Mouse (Mus musculus) kidney, embryonic 15.5 days (tissue): ENCODE results near the gene G430095P16Rik. TPM values are rescaled to one million over a fixed set of nuclear protein-coding genes. Genes with fewer than 3 reads are reported as not detected.

Experiments used
- ATAC-seq: fragments of 200-750 bp; cut with Nextera tagmentation; replicated peaks from 2 replicates; pipeline ENCODE4 v1.8.0; 2017; ENCODE audit warnings: moderate TSS enrichment; ENCODE audit not compliant: low FRiP score
- H3K27ac ChIP-seq: fragments of 300-500 bp; sonication (generic); 2 replicates; pipeline ENCODE4 v1.5.1; 2015; ENCODE audit warnings: mild to moderate bottlenecking, inconsistent platforms
- H3K27me3 ChIP-seq: fragments of 300-500 bp; sonication (generic); 2 replicates; pipeline ENCODE4 v1.6.1; 2015; ENCODE audit warnings: inconsistent platforms
- H3K36me3 ChIP-seq: fragments of 300-500 bp; sonication (generic); 2 replicates; pipeline ENCODE4 v1.6.1; 2015; ENCODE audit warnings: inconsistent platforms
- H3K4me1 ChIP-seq: fragments of 300-500 bp; sonication (generic); 2 replicates; pipeline ENCODE4 v1.6.1; 2015; ENCODE audit warnings: inconsistent platforms
- H3K4me2 ChIP-seq: fragments of 300-500 bp; sonication (generic); 2 replicates; pipeline ENCODE4 v1.6.1; 2015; ENCODE audit warnings: moderate library complexity, mild to moderate bottlenecking, inconsistent platforms
- H3K4me3 ChIP-seq: fragments of 300-500 bp; sonication (generic); replicated peaks from 2 replicates; pipeline ENCODE4 v1.5.1; 2015; ENCODE audit warnings: mild to moderate bottlenecking, inconsistent platforms
- H3K9ac ChIP-seq: fragments of 300-500 bp; sonication (generic); 2 replicates; pipeline ENCODE4 v1.6.1; 2015; ENCODE audit warnings: mild to moderate bottlenecking, inconsistent platforms
- H3K9me3 ChIP-seq: fragments of 300-500 bp; sonication (generic); replicated peaks from 2 replicates; pipeline ENCODE4 v1.6.1; 2016; ENCODE audit warnings: inconsistent platforms
- WGBS: fragments of 180-500 bp; shearing (Covaris S2); methylation state at CpG from one replicate; pipeline ENCODE4 v1.1.7; 2015; ENCODE audit warnings: mixed read lengths; 5-methylcytosine and 5-hydroxymethylcytosine counted together
- polyA plus RNA-seq: library from polyadenylated mRNA; unstranded; fragments of >200 nt; fragmentation: Nextera tagmentation; extraction: Ambion mirVana; gene quantifications from 2 replicates; pipeline ENCODE4 v1.2.1, GENCODE M21; 2015

Gene G430095P16Rik
- polyA plus RNA-seq, 1 experiment from 2014 or later: 2.3 TPM

DNA sequence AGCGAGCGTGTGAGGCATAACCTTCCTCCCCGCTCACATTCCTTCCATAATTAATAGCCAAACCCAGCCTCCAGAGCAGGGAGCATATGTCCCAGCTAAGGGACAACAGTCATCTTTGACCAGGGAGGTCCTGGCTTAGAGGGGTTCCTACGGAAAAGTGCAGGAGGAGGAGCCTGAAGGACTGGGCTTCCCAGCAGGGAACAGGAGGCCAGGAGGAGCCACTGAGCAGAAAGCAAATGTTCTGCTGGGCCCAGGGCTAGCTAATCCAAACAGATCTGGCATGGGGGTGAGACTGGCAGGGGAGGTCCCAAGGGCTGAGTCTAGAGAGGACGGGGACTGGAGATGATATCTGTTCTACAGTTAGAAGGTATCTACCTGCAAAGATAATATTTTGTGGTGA is 34.7 kb downstream of the G430095P16Rik start:
- 22% methylated on average over 5 of the region's 5 CpGs for WGBS
- Histone ChIP-seq H3K27me3 (peaks cover 98% of the 10 kb centered on the region), H3K9ac (no peak overlapping the region), H3K9me3 (no peaks in the 10 kb centered on the region), H3K4me2 (no peak overlapping the region), H3K27ac (no peak overlapping the region), H3K4me3 (no peak overlapping the region), H3K4me1 (peaks cover 13% of the 10 kb centered on the region), H3K36me3 (0 out of 2 replicates have a peak, but pooled peaks cover 7% of the 10 kb centered on the region)
- ATAC-seq: no peak

DNA sequence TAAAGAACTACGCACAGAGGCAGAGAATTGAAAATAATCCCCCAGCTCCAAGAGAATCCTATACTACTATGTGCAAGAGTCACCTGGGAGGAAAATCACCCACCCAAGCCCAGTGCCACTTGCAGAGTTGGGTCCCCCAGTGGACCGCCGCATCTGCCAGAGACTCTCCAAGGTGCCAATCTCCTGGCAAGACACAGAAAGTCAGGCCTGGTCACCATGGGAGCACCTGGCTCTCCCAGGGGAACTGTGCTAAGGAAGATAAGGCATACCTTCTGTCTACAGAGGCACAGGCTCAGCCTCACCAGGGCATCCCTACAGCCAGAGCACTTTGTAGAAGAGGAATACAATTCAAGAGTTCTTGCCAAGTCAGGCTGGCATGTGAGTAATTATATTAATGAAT is 35.5 kb downstream of the G430095P16Rik start:
- 97% methylated on average over 3 of the region's 3 CpGs for WGBS
- 0 out of 2 replicates have a peak, but pooled peaks cover 7% of the 10 kb centered on the region for H3K36me3 ChIP-seq
- no peak for ATAC-seq
- no peak overlapping the region for H3K4me2 ChIP-seq
- H3K9ac ChIP-seq: no peak overlapping the region
- H3K27me3 ChIP-seq: peaks cover 98% of the 10 kb centered on the region
- no peak overlapping the region for H3K27ac ChIP-seq
- no peak overlapping the region for H3K4me3 ChIP-seq
- H3K4me1 ChIP-seq: peaks cover 13% of the 10 kb centered on the region
- H3K9me3 ChIP-seq: no peaks in the 10 kb centered on the region

DNA sequence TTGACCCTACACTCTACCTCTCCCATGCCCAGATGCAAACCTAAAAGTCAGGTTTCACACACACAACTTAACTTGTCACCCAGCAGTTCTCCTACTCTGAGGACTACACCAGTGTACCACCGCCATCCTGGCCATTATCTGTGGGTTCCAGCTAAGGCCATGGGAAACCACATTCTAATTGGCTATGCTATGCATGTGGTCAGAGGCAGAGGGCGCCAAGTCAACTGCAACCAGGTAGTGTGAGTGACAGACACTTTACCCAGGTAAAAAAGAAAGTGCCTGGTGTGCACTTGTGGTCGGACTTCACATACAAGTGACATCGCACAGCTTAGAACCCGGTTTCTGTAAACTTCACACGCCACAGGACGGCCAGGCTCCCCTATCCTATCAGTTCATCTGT is 36.3 kb downstream of the G430095P16Rik start:
- Histone ChIP-seq H3K9ac (no peak overlapping the region), H3K4me2 (no peak overlapping the region), H3K4me1 (peaks cover 13% of the 10 kb centered on the region), H3K27me3 (peaks cover 98% of the 10 kb centered on the region), H3K9me3 (no peaks in the 10 kb centered on the region), H3K27ac (no peak overlapping the region), H3K36me3 (0 out of 2 replicates have a peak, but pooled peaks cover 7% of the 10 kb centered on the region), H3K4me3 (no peak overlapping the region)
- WGBS: 64% methylated on average over 7 of the region's 7 CpGs
- ATAC-seq: no peak

DNA sequence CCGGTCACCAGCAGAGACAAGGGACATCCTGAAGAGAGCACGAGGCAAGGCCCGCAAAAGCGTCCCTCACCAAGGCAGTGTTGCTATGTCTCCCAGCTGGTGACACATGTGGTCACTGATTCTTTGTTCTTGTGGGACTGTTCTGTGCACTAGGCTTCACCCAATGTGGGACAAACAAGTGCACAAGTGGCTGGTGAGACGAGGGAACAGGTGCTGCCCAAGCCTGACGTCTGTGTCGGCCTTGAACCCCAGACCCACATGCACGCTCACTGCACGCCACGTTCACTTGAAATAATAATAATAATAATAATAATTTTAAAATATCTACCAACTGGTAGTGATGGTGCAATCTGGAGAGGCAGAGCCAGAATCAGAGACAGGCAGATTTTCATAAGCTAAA is 36.9 kb downstream of the G430095P16Rik start:
- WGBS: 88% methylated on average over 10 of the region's 10 CpGs
- H3K4me2 ChIP-seq: no peak overlapping the region
- ATAC-seq: no peak
- H3K4me1 ChIP-seq: peaks cover 13% of the 10 kb centered on the region
- H3K9me3 ChIP-seq: no peaks in the 10 kb centered on the region
- H3K4me3 ChIP-seq: no peak overlapping the region
- H3K36me3 ChIP-seq: 0 out of 2 replicates have a peak, but pooled peaks cover 7% of the 10 kb centered on the region
- no peak overlapping the region for H3K9ac ChIP-seq
- H3K27ac ChIP-seq: no peak overlapping the region
- peaks cover 98% of the 10 kb centered on the region for H3K27me3 ChIP-seq

- Histone ChIP-seq H3K27me3 (peaks cover 98% of the 10 kb centered on the region), H3K9ac (no peak overlapping the region), H3K4me2 (no peak overlapping the region), H3K27ac (no peak overlapping the region), H3K9me3 (no peaks in the 10 kb centered on the region), H3K4me3 (no peak overlapping the region), H3K36me3 (0 out of 2 replicates have a peak, but pooled peaks cover 7% of the 10 kb centered on the region), H3K4me1 (peaks cover 14% of the 10 kb centered on the region)
- WGBS: 52% methylated on average over 7 of the region's 7 CpGs
- no peak for ATAC-seq
These were observed 37.6 kb downstream of the G430095P16Rik start for GRCm38 (mm10) chr8:84760405-84760805.

- H3K27ac ChIP-seq: no peak overlapping the region
- no peak overlapping the region for H3K4me2 ChIP-seq
- no peak for ATAC-seq
- no peak overlapping the region for H3K9ac ChIP-seq
- no peaks in the 10 kb centered on the region for H3K9me3 ChIP-seq
- H3K36me3 ChIP-seq: 0 out of 2 replicates have a peak, but pooled peaks cover 3% of the 10 kb centered on the region
- peaks cover 98% of the 10 kb centered on the region for H3K27me3 ChIP-seq
- WGBS: 40% methylated on average over 2 of the region's 2 CpGs
- H3K4me1 ChIP-seq: peaks cover 19% of the 10 kb centered on the region
- H3K4me3 ChIP-seq: no peak overlapping the region
These were observed 38.1 kb downstream of the G430095P16Rik start for GRCm38 (mm10) chr8:84760901-84761300.

- Histone ChIP-seq H3K27ac (no peak overlapping the region), H3K9me3 (no peaks in the 10 kb centered on the region), H3K27me3 (peaks cover 99% of the 10 kb centered on the region), H3K9ac (no peak overlapping the region), H3K36me3 (0 out of 2 replicates have a peak, but pooled peaks cover 6% of the 10 kb centered on the region), H3K4me1 (peaks cover 16% of the 10 kb centered on the region), H3K4me2 (no peak overlapping the region), H3K4me3 (no peak overlapping the region)
- no peak for ATAC-seq
- 62% methylated on average over 4 of the region's 4 CpGs for WGBS
These were observed 41.3 kb downstream of the G430095P16Rik start for GRCm38 (mm10) chr8:84764100-84764499.

- H3K4me3 ChIP-seq: no peak overlapping the region
- H3K4me1 ChIP-seq: peaks cover 17% of the 10 kb centered on the region
These were observed 42.2 kb downstream of the G430095P16Rik start for GRCm38 (mm10) chr8:84764870-84765495.

DNA sequence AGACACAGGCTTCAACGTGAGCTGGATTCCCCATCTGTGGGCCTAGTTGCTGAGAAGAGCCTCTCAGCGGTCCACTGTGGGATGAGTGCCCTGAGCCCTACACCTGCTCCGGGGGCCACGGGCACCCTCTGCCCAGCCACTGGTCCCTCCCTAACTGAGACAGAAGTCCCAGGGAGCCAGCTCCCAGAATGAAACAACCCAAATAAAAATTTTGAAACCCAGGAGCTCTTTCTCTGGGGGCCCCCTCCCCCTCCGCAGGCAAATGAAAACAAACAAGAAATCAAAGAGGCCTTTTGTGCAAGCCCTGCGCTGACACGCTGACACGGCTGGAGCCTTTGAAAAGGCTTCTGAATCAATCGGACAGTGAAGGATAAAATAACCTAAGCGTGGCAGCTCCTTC is 42.8 kb downstream of the G430095P16Rik start:
- 20% methylated on average over 10 of the region's 10 CpGs for WGBS
- no peaks in the 10 kb centered on the region for H3K9me3 ChIP-seq
- 0 out of 2 replicates have a peak, but pooled peaks cover 6% of the 10 kb centered on the region for H3K36me3 ChIP-seq
- H3K4me1 ChIP-seq: peaks cover 24% of the 10 kb centered on the region
- H3K4me3 ChIP-seq: no peak overlapping the region
- peaks cover 99% of the 10 kb centered on the region for H3K27me3 ChIP-seq
- no peak overlapping the region for H3K27ac ChIP-seq
- no peak overlapping the region for H3K4me2 ChIP-seq
- no peak for ATAC-seq
- no peak overlapping the region for H3K9ac ChIP-seq

More at GRCm38 (mm10) chr8:84764870-84765495, 42.2 kb downstream of the G430095P16Rik start:
- WGBS: 76% methylated on average over 17 of the region's 17 CpGs
- peaks cover 98% of the 10 kb centered on the region for H3K27me3 ChIP-seq
- ATAC-seq: no peak
- H3K9ac ChIP-seq: no peak overlapping the region
- no peak overlapping the region for H3K27ac ChIP-seq
- H3K36me3 ChIP-seq: 0 out of 2 replicates have a peak, but pooled peaks cover 6% of the 10 kb centered on the region
- H3K4me2 ChIP-seq: no peak overlapping the region
- no peaks in the 10 kb centered on the region for H3K9me3 ChIP-seq

- Histone ChIP-seq H3K36me3 (0 out of 2 replicates have a peak, but pooled peaks cover 6% of the 10 kb centered on the region), H3K4me2 (no peak overlapping the region), H3K9ac (no peak overlapping the region), H3K4me3 (no peak overlapping the region), H3K27ac (no peak overlapping the region), H3K9me3 (no peaks in the 10 kb centered on the region), H3K4me1 (peaks cover 32% of the 10 kb centered on the region), H3K27me3 (peaks cover 99% of the 10 kb centered on the region)
- ATAC-seq: no peak
- 54% methylated on average over 9 of the region's 9 CpGs for WGBS
These were observed 43.6 kb downstream of the G430095P16Rik start for GRCm38 (mm10) chr8:84766422-84766821.

DNA sequence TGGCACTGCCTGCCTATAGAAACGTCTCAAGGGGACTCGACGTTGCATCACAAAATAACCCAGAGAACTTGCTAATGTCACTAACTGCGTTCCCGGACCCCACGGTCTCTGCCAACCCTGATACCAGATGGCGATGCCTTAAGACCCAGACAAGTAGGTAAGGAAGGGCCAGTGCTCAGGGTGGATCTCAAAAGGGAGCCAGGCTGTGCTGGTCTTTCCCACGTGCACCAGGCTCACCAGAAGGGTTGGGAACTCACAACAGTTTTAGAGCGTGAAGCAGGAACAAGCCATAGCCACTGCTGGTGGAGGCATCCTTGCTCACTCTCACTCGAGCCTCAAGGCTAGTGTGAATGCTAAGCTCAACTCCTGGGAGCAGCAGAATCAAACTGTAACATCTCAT is 44.4 kb downstream of the G430095P16Rik start:
- Histone ChIP-seq H3K9ac (no peak overlapping the region), H3K4me2 (no peak overlapping the region), H3K9me3 (no peaks in the 10 kb centered on the region), H3K27ac (no peak overlapping the region), H3K27me3 (peaks cover 99% of the 10 kb centered on the region), H3K4me1 (peaks cover 40% of the 10 kb centered on the region), H3K4me3 (no peak overlapping the region), H3K36me3 (0 out of 2 replicates have a peak, but pooled peaks cover 6% of the 10 kb centered on the region)
- 79% methylated on average over 10 of the region's 10 CpGs for WGBS
- no peak for ATAC-seq

- Histone ChIP-seq H3K4me3 (no peak overlapping the region), H3K9ac (no peak overlapping the region), H3K36me3 (0 out of 2 replicates have a peak, but pooled peaks cover 6% of the 10 kb centered on the region), H3K27me3 (peaks cover 99% of the 10 kb centered on the region), H3K9me3 (no peaks in the 10 kb centered on the region), H3K4me1 (peaks cover 52% of the 10 kb centered on the region), H3K27ac (no peak overlapping the region), H3K4me2 (no peak overlapping the region)
- 86% methylated on average over 14 of the region's 14 CpGs for whole genome bisulfite sequencing
- ATAC-seq: no peak
These were observed 45.7 kb downstream of the G430095P16Rik start for GRCm38 (mm10) chr8:84768343-84769095.
